Mouse (Mus musculus) lung, postnatal 4 days (tissue): ENCODE data around the gene Ankrd13a.
A peak's percentile ranks its signal among the peaks of the same experiment; 100 is the strongest.

Source experiments
- DNase-seq, 2 experiments: peaks; one replicate each; pipeline ENCODE4 v3.0.0; 2021

Gene Ankrd13a

GRCm38 (mm10) chr5:114774403-114775051 is at the start of gene Ankrd13a:
Ankrd13a (plus strand) TSS chr5:114774677.
- peak; percentile 93 to 95 for DNase-seq

- DNase-seq, result no peak
Observed at GRCm38 (mm10) chr5:114728160-114728559, 46.3 kb upstream of the Ankrd13a start.

- peak; percentile 26 to 65 for DNase-seq
Observed at GRCm38 (mm10) chr5:114730129-114730528, 44.3 kb upstream of the Ankrd13a start.

GRCm38 (mm10) chr5:114731498-114731897 is 43.0 kb upstream of the Ankrd13a start:
- DNase-seq, result no peak

GRCm38 (mm10) chr5:114731969-114732368 is 42.5 kb upstream of the Ankrd13a start:
- DNase-seq, result no peak

- DNase-seq, result no peak
Observed at GRCm38 (mm10) chr5:114733606-114734005, 40.9 kb upstream of the Ankrd13a start.

- peak; percentile 81 to 90 for DNase-seq
Observed at GRCm38 (mm10) chr5:114737090-114737887, 37.2 kb upstream of the Ankrd13a start.

- peak; percentile 78 to 83 for DNase-seq
Observed at GRCm38 (mm10) chr5:114738707-114739241, 35.7 kb upstream of the Ankrd13a start.

- no peak for DNase-seq
Observed at GRCm38 (mm10) chr5:114740595-114740994, 33.9 kb upstream of the Ankrd13a start.

- DNase-seq, result no peak
Observed at GRCm38 (mm10) chr5:114742572-114742971, 31.9 kb upstream of the Ankrd13a start.

GRCm38 (mm10) chr5:114742998-114743696 is 31.3 kb upstream of the Ankrd13a start:
- no peak for DNase-seq

- DNase-seq, result no peak
Observed at GRCm38 (mm10) chr5:114743697-114744090, 30.8 kb upstream of the Ankrd13a start.

GRCm38 (mm10) chr5:114745581-114745980 is 28.9 kb upstream of the Ankrd13a start:
- no peak for DNase-seq

GRCm38 (mm10) chr5:114746886-114747285 is 27.6 kb upstream of the Ankrd13a start:
- DNase-seq, result no peak

- no peak for DNase-seq
Observed at GRCm38 (mm10) chr5:114747521-114747920, 27.0 kb upstream of the Ankrd13a start.

GRCm38 (mm10) chr5:114750325-114750724 is 24.2 kb upstream of the Ankrd13a start:
- DNase-seq, result no peak

- DNase-seq, result no peak
Observed at GRCm38 (mm10) chr5:114752397-114752796, 22.1 kb upstream of the Ankrd13a start.

GRCm38 (mm10) chr5:114753384-114753783 is 21.1 kb upstream of the Ankrd13a start:
- no peak for DNase-seq

- no peak for DNase-seq
Observed at GRCm38 (mm10) chr5:114759536-114760090, 14.9 kb upstream of the Ankrd13a start.

- DNase-seq, result no peak
Observed at GRCm38 (mm10) chr5:114761980-114762379, 12.5 kb upstream of the Ankrd13a start.

GRCm38 (mm10) chr5:114764812-114765735 is 9.4 kb upstream of the Ankrd13a start:
- no peak for DNase-seq

GRCm38 (mm10) chr5:114766686-114767085 is 7.8 kb upstream of the Ankrd13a start:
- DNase-seq, result no peak
